Mouse (Mus musculus) stomach, postnatal 0 days (tissue): ENCODE results near the gene Il1rap.

Experiments used
- CTCF ChIP-seq: IDR thresholded peaks from 2 replicates; pipeline ENCODE4 v1.5.1; 2016; ENCODE audit warnings: antibody characterized with exemption, low read depth, mild to moderate bottlenecking, moderate library complexity
- EP300 ChIP-seq: optimal IDR thresholded peaks from 2 replicates; pipeline ENCODE3; 2016; ENCODE audit warnings: antibody characterized with exemption

- TF ChIP-seq EP300 (no peak), CTCF (no peak)
These were observed 32.3 kb upstream of the Il1rap start for GRCm38 (mm10) chr16:26549221-26549620.
